Mouse (Mus musculus) CH12.LX (cell line): ENCODE results near the gene Isca1. TPM values are rescaled to one million over a fixed set of nuclear protein-coding genes. Genes with fewer than 3 reads are reported as not detected.
"Not testable (repeated sequence)": the region's sequence is repeated elsewhere in the genome, so short reads cannot be mapped to it uniquely, and the experiment has no call there.

Source experiments
- DNase-seq: peaks from one replicate; pipeline ENCODE4 v3.0.0-alpha.2; 2013; ENCODE audit errors: extremely low read depth
- H3K27ac ChIP-seq: 2 replicates; pipeline ENCODE4 v1.5.1; 2012; ENCODE audit warnings: low read depth, mild to moderate bottlenecking, control low read depth, moderate library complexity; ENCODE audit not compliant: insufficient read depth
- H3K27me3 ChIP-seq: replicated peaks from 2 replicates; pipeline ENCODE3; 2012; ENCODE audit warnings: inconsistent platforms
- H3K36me3 ChIP-seq, 2 experiments: replicated peaks in 1 of 2; 2 replicates each; pipeline versions ENCODE3 to v1.6.1; 2012; ENCODE audit warnings: inconsistent platforms in 1 of 2, low read length in 1 of 2, mild to moderate bottlenecking in 1 of 2, mixed read lengths in 1 of 2, moderate library complexity in 1 of 2; ENCODE audit not compliant: control insufficient read depth in 1 of 2, insufficient read depth in 1 of 2
- H3K4me1 ChIP-seq, 2 experiments: 2 replicates each; pipeline ENCODE4 v1.6.1; 2012; ENCODE audit warnings: inconsistent platforms in 1 of 2, moderate library complexity in 1 of 2; ENCODE audit not compliant: insufficient read depth in 2 of 2, control insufficient read depth in 1 of 2
- H3K4me2 ChIP-seq: 2 replicates; pipeline ENCODE4 v1.6.1; 2012; ENCODE audit warnings: low read depth, mild to moderate bottlenecking, control low read depth; ENCODE audit not compliant: poor library complexity, insufficient read depth, severe bottlenecking
- H3K4me3 ChIP-seq, 3 experiments: fragments of 150-350 bp in 1 of 3; sonication (generic) in 1 of 3; replicated peaks in 1 of 3; 2 replicates each; pipeline versions ENCODE3 to v1.5.1; 2011 to 2012; ENCODE audit warnings: low read depth in 2 of 3, low read length in 2 of 3, mild to moderate bottlenecking in 2 of 3, moderate library complexity in 2 of 3, control low read depth in 1 of 3, improper control_type of control experiment in 1 of 3, inconsistent platforms in 1 of 3, mixed read lengths in 1 of 3; ENCODE audit not compliant: poor library complexity in 1 of 3
- H3K79me2 ChIP-seq: replicated peaks from 2 replicates; pipeline ENCODE4 v1.6.1; 2012; ENCODE audit warnings: mild to moderate bottlenecking, moderate library complexity; ENCODE audit not compliant: control insufficient read depth, poor library complexity, insufficient read depth, severe bottlenecking; ENCODE audit errors: extremely low read depth
- H3K9ac ChIP-seq: 2 replicates; pipeline ENCODE4 v1.6.1; 2012; ENCODE audit warnings: low read depth, mild to moderate bottlenecking, control low read depth, moderate library complexity; ENCODE audit not compliant: insufficient read depth
- H3K9me3 ChIP-seq: replicated peaks from 2 replicates; pipeline ENCODE3; 2012; ENCODE audit warnings: low read length, inconsistent platforms, mixed read lengths
- CTCF ChIP-seq, 2 experiments: IDR thresholded peaks in 1 of 2; conservative IDR thresholded peaks in 1 of 2; 2 replicates each; pipeline ENCODE4 v1.5.1; 2011 to 2012; ENCODE audit warnings: low read depth in 2 of 2, low read length in 2 of 2, improper control_type of control experiment in 1 of 2, inconsistent platforms in 1 of 2, mild to moderate bottlenecking in 1 of 2, moderate library complexity in 1 of 2
- E2F4 ChIP-seq: IDR thresholded peaks from 2 replicates; pipeline ENCODE4 v1.6.1; 2011; ENCODE audit warnings: low read depth, low read length, improper control_type of control experiment; ENCODE audit not compliant: insufficient replicate concordance
- ELF1 ChIP-seq: IDR thresholded peaks from 2 replicates; pipeline ENCODE4 v1.6.1; 2014; ENCODE audit warnings: low read depth, mild to moderate bottlenecking, inconsistent platforms, low read length, improper control_type of control experiment
- EP300 ChIP-seq: IDR thresholded peaks from 2 replicates; pipeline ENCODE4 v1.6.1; 2011; ENCODE audit warnings: low read length, improper control_type of control experiment
- HCFC1 ChIP-seq: IDR thresholded peaks from 2 replicates; pipeline ENCODE4 v1.6.1; 2012; ENCODE audit warnings: low read depth, mild to moderate bottlenecking, inconsistent platforms, low read length, improper control_type of control experiment
- IRF4 ChIP-seq: IDR thresholded peaks from 2 replicates; pipeline ENCODE4 v1.6.1; 2014; ENCODE audit warnings: low read depth, mild to moderate bottlenecking, inconsistent platforms, low read length, improper control_type of control experiment
- JUN ChIP-seq: IDR thresholded peaks from 2 replicates; pipeline ENCODE4 v1.6.1; 2011; ENCODE audit warnings: low read depth, mild to moderate bottlenecking, low read length, improper control_type of control experiment, moderate library complexity; ENCODE audit not compliant: insufficient read depth
- JUND ChIP-seq: conservative IDR thresholded peaks from 2 replicates; pipeline ENCODE4 v1.6.1; 2011; ENCODE audit warnings: low read depth, low read length, improper control_type of control experiment
- KAT2A ChIP-seq: IDR thresholded peaks from 2 replicates; pipeline ENCODE4 v1.6.1; 2012; ENCODE audit warnings: low read length, improper control_type of control experiment, inconsistent platforms; ENCODE audit not compliant: insufficient replicate concordance
- MAZ ChIP-seq: IDR thresholded peaks from 2 replicates; pipeline ENCODE4 v1.6.1; 2012; ENCODE audit warnings: low read depth, mild to moderate bottlenecking, inconsistent platforms, low read length, improper control_type of control experiment, moderate library complexity
- MYC ChIP-seq: IDR thresholded peaks from 2 replicates; pipeline ENCODE4 v1.6.1; 2011; ENCODE audit warnings: low read depth, mild to moderate bottlenecking, improper control_type of control experiment, low read length
- NELFE ChIP-seq: IDR thresholded peaks from 2 replicates; pipeline ENCODE4 v1.6.1; 2011; ENCODE audit warnings: low read depth, low read length, improper control_type of control experiment
- NRF1 ChIP-seq: IDR thresholded peaks from 2 replicates; pipeline ENCODE4 v1.6.1; 2014; ENCODE audit warnings: low read depth, mild to moderate bottlenecking, inconsistent platforms, low read length, improper control_type of control experiment, moderate library complexity
- PAX5 ChIP-seq: IDR thresholded peaks from 2 replicates; pipeline ENCODE4 v1.6.1; 2012; ENCODE audit warnings: low read length, inconsistent platforms, mixed read lengths
- POLR2AphosphoS2 ChIP-seq: IDR thresholded peaks from 2 replicates; pipeline ENCODE4 v1.6.1; 2011; ENCODE audit warnings: low read depth, low read length, improper control_type of control experiment
- SIN3A ChIP-seq: IDR thresholded peaks from 2 replicates; pipeline ENCODE4 v1.6.1; 2012; ENCODE audit warnings: low read length, improper control_type of control experiment, inconsistent platforms
- SMC3 ChIP-seq: IDR thresholded peaks from 2 replicates; pipeline ENCODE4 v1.6.1; 2011; ENCODE audit warnings: low read depth, low read length, improper control_type of control experiment
- TBP ChIP-seq: conservative IDR thresholded peaks from 2 replicates; pipeline ENCODE4 v1.6.1; 2011; ENCODE audit warnings: low read depth, low read length, improper control_type of control experiment
- USF1 ChIP-seq: IDR thresholded peaks from 2 replicates; pipeline ENCODE4 v1.6.1; 2014; ENCODE audit warnings: low read depth, mild to moderate bottlenecking, inconsistent platforms, low read length, improper control_type of control experiment
- USF2 ChIP-seq: conservative IDR thresholded peaks from 2 replicates; pipeline ENCODE4 v1.6.1; 2011; ENCODE audit warnings: low read depth, low read length, improper control_type of control experiment
- ZKSCAN1 ChIP-seq: IDR thresholded peaks from 2 replicates; pipeline ENCODE4 v1.6.1; 2012; ENCODE audit warnings: low read depth, inconsistent platforms, low read length, improper control_type of control experiment, borderline replicate concordance
- ZMIZ1 ChIP-seq: IDR thresholded peaks from 2 replicates; pipeline ENCODE4 v1.6.1; 2012; ENCODE audit warnings: low read depth, mild to moderate bottlenecking, inconsistent platforms, low read length, improper control_type of control experiment
- ZNF384 ChIP-seq: IDR thresholded peaks from 2 replicates; pipeline ENCODE4 v1.6.1; 2012; ENCODE audit warnings: low read depth, low read length, improper control_type of control experiment, inconsistent platforms
- dilution Hi-C: fragments of 300-500 bp; cut with MboI; formaldehyde crosslinking; loops from 2 replicates; pipeline ENCODE4 v1.14.3; 2020; ENCODE audit warnings: low sequenced_read_pairs; ENCODE audit not compliant: extremely low pct_unique_long_range_greater_than_20kb, extremely low pct_ligation_motif_present
- in situ Hi-C: fragments of 300-500 bp; cut with MboI; formaldehyde crosslinking; loops from 3 replicates; pipeline ENCODE4 v1.14.3; 2019; ENCODE audit warnings: low sequenced_read_pairs, low pct_ligation_motif_present, low pct_unique_long_range_greater_than_20kb, mixed read lengths
- polyA plus RNA-seq: library from polyadenylated mRNA; unstranded; fragments of >175 nt; gene quantifications from 2 replicates; pipeline ENCODE4 v1.2.1, GENCODE M21; 2012; ENCODE audit warnings: low read depth; ENCODE audit not compliant: insufficient read length
- total RNA-seq, 2 experiments: library from RNA; depleted of rRNA; stranded (reverse); fragments of 300-350 nt in 1 of 2; fragments of >200 nt in 1 of 2; gene quantifications; 2 replicates each; pipeline ENCODE4 v1.2.3; 2012 to 2014

The Isca1 gene
- total and polyA plus RNA-seq, 3 experiments, result 15.8 to 41.0 (median 18.4) TPM

- H3K9ac ChIP-seq, result no peak overlapping the region
- no peak for TF ChIP-seq ZMIZ1
- no peak for TF ChIP-seq USF1
- 0 out of 2 replicates have a peak, but pooled peaks have one; percentile 22 for TF ChIP-seq MAZ
- TF ChIP-seq CTCF (conservative IDR thresholded peaks at IDR 0.05 in 1 of 2, IDR thresholded peaks at IDR 0.05 in 1 of 2; ENCODE audit: low read depth in 2 of 2, low read length in 2 of 2), result peak in 1 of 2 experiments; percentile 50; a peak in 2 of 4 replicates
- no peak for TF ChIP-seq MYC
- TF ChIP-seq JUND, result no peak
- peak; percentile 37 for TF ChIP-seq SMC3
- peak; percentile 40 for DNase-seq
These were observed 34.4 kb downstream of the Isca1 start for GRCm38 (mm10) chr13:59735190-59735589.

GRCm38 (mm10) chr13:59734347-59734746, 35.3 kb downstream of the Isca1 start:
- H3K79me2 ChIP-seq, H3K27ac ChIP-seq, H3K36me3 ChIP-seq, dilution Hi-C loops, DNase-seq, H3K27me3 ChIP-seq, H3K4me2 ChIP-seq, H3K9ac ChIP-seq, H3K9me3 ChIP-seq, H3K4me1 ChIP-seq, H3K4me3 ChIP-seq: not testable (repeated sequence)
- TF ChIP-seq USF1, result peak; percentile 30
- in situ Hi-C loops, result loop anchor here (25.0 kb wide), 1 partner anchor 1122 kb away; the partner anchor contains the start of gene Slc28a3

More at GRCm38 (mm10) chr13:59735190-59735589, 34.4 kb downstream of the Isca1 start:
- peaks cover 4 to 5% of the 10 kb centered on the region in 2 experiments for H3K4me1 ChIP-seq
- H3K27ac ChIP-seq, result no peak overlapping the region
- in situ Hi-C loops (loop anchor here (25.0 kb wide), 1 partner anchor 1123 kb away; the partner anchor contains the start of gene Slc28a3), dilution Hi-C loops (no loop called here)
- H3K79me2 ChIP-seq, result no peaks in the 10 kb centered on the region
- H3K9me3 ChIP-seq, result no peaks in the 10 kb centered on the region
- H3K4me3 ChIP-seq, result no peak overlapping the region
- no peaks in the 10 kb centered on the region for H3K36me3 ChIP-seq
- no peak overlapping the region for H3K4me2 ChIP-seq
- H3K27me3 ChIP-seq, result peaks cover 1% of the 10 kb centered on the region

GRCm38 (mm10) chr13:59733936-59734335, 35.7 kb downstream of the Isca1 start:
- Histone ChIP-seq H3K4me1 (peaks cover 4 to 5% of the 10 kb centered on the region in 2 experiments), H3K4me2 (no peak overlapping the region)

More at GRCm38 (mm10) chr13:59733936-59734335, 35.7 kb downstream of the Isca1 start:
- no peak overlapping the region for H3K9ac ChIP-seq
- H3K36me3 ChIP-seq, result no peaks in the 10 kb centered on the region
- H3K79me2 ChIP-seq, result no peaks in the 10 kb centered on the region
- no peak for DNase-seq
- TF ChIP-seq TBP (no peak), IRF4 (no peak), SMC3 (no peak), HCFC1 (no peak), PAX5 (no peak), EP300 (no peak), MAZ (no peak), JUN (no peak), ZKSCAN1 (no peak), E2F4 (no peak), NELFE (no peak), KAT2A (no peak), SIN3A (no peak), ELF1 (no peak), POLR2AphosphoS2 (no peak), USF2 (no peak), NRF1 (no peak), ZNF384 (no peak)
- TF ChIP-seq, all 38 proteins: peak for 0
- H3K9me3 ChIP-seq, result no peaks in the 10 kb centered on the region
- H3K4me3 ChIP-seq, result no peak overlapping the region
- no peak overlapping the region for H3K27ac ChIP-seq
- peaks cover 1% of the 10 kb centered on the region for H3K27me3 ChIP-seq
- in situ Hi-C loops, result loop anchor here (25.0 kb wide), 1 partner anchor 1122 kb away; the partner anchor contains the start of gene Slc28a3
- dilution Hi-C loops, result no loop called here
